Mouse (Mus musculus): Measurements from ENCODE around the gene Il25. TPM values are rescaled to one million over a fixed set of nuclear protein-coding genes. Genes with fewer than 3 reads are reported as not detected.

Il25 gene
- polyA plus RNA-seq (2015; fragmentation: Nextera tagmentation; extraction: Ambion mirVana): 0.24 and 0.27 TPM in 2 replicates

- H3K9me3 ChIP-seq: no peaks in the 10 kb centered on the region
- peak; percentile 51 for ATAC-seq (ENCODE audit: low FRiP score, low read depth)
- 0 out of 2 replicates have a peak within 1 kb of the TSS, but pooled peaks have one; percentile 21 for H3K9ac ChIP-seq
- no peak within 1 kb of the TSS for H3K4me3 ChIP-seq
- no peaks in the 10 kb centered on the region for H3K36me3 ChIP-seq
- peaks cover 42% of the 10 kb centered on the region for H3K4me1 ChIP-seq
- no peak within 1 kb of the TSS for H3K27ac ChIP-seq
- whole genome bisulfite sequencing: 18% methylated on average over 6 of the region's 6 CpGs
- no peaks in the 10 kb centered on the region for H3K27me3 ChIP-seq
- peak within 1 kb of the TSS; percentile 41 for H3K4me2 ChIP-seq (replicated peaks)
Measured at GRCm38 (mm10) chr14:54932645-54933150, at the start of gene Il25. Gene Il25, plus strand, starts transcription at chr14:54932695.

- H3K9ac ChIP-seq: peak within 1 kb of the TSS; percentile 86
- peak within 1 kb of the TSS; percentile 95 for H3K27ac ChIP-seq
- WGBS: under 1% methylated on average over 27 of the region's 27 CpGs
- H3K4me1 ChIP-seq: peaks cover 22% of the 10 kb centered on the region
- peak within 1 kb of the TSS; percentile 71 for H3K4me3 ChIP-seq
- H3K9me3 ChIP-seq: no peaks in the 10 kb centered on the region
- ATAC-seq (ENCODE audit: low FRiP score, low read depth): peak; percentile 90
- peaks cover 7% of the 10 kb centered on the region for H3K27me3 ChIP-seq
- H3K4me2 ChIP-seq (replicated peaks): peak within 1 kb of the TSS; percentile 86
- H3K36me3 ChIP-seq: peaks cover 14% of the 10 kb centered on the region
Measured at GRCm38 (mm10) chr14:54883154-54884021, 49.1 kb upstream of the Il25 start, which contains the start of the genes Bcl2l2 and Gm20521. Gene Bcl2l2, plus strand, starts transcription at chr14:54883377. Gene Gm20521, plus strand, starts transcription at chr14:54883441.

GRCm38 (mm10) chr14:54884022-54884712, 48.3 kb upstream of the Il25 start:
- H3K4me2 ChIP-seq (replicated peaks): peak overlapping the region; percentile 86
- H3K27me3 ChIP-seq: no peaks in the 10 kb centered on the region
- peaks cover 22% of the 10 kb centered on the region for H3K4me1 ChIP-seq
- H3K4me3 ChIP-seq: peak overlapping the region; percentile 71
- H3K9ac ChIP-seq: peak overlapping the region; percentile 86
- H3K27ac ChIP-seq: peak overlapping the region; percentile 95
- 27% methylated on average over 21 of the region's 21 CpGs for WGBS
- peak; percentile 1; the same call in 1 of the 2 replicates for ATAC-seq (ENCODE audit: low FRiP score, low read depth)
- H3K36me3 ChIP-seq: peaks cover 14% of the 10 kb centered on the region
- H3K9me3 ChIP-seq: no peaks in the 10 kb centered on the region

GRCm38 (mm10) chr14:54885309-54885708, 47.2 kb upstream of the Il25 start:
- H3K9me3 ChIP-seq: no peaks in the 10 kb centered on the region
- no peaks in the 10 kb centered on the region for H3K27me3 ChIP-seq
- H3K9ac ChIP-seq: peak overlapping the region; percentile 86
- H3K4me1 ChIP-seq: peaks cover 22% of the 10 kb centered on the region
- no peak overlapping the region for H3K27ac ChIP-seq
- peaks cover 14% of the 10 kb centered on the region for H3K36me3 ChIP-seq
- WGBS: 89% methylated on average over 11 of the region's 11 CpGs
- H3K4me2 ChIP-seq (replicated peaks): peak overlapping the region; percentile 86
- 0 out of 2 replicates have a peak overlapping the region, but pooled peaks have one; percentile 71 for H3K4me3 ChIP-seq
- ATAC-seq (ENCODE audit: low FRiP score, low read depth): no peak

- 0 out of 2 replicates have a peak within 1 kb of the TSS, but pooled peaks have one; percentile 40 for H3K9ac ChIP-seq
- peaks cover 18% of the 10 kb centered on the region for H3K36me3 ChIP-seq
- peaks cover 12% of the 10 kb centered on the region for H3K4me1 ChIP-seq
- WGBS: 92% methylated on average over 3 of the region's 3 CpGs
- H3K27ac ChIP-seq: 0 out of 2 replicates have a peak within 1 kb of the TSS, but pooled peaks have one; percentile 74
- no peaks in the 10 kb centered on the region for H3K9me3 ChIP-seq
- H3K4me2 ChIP-seq (replicated peaks): peak within 1 kb of the TSS; percentile 61
- H3K27me3 ChIP-seq: no peaks in the 10 kb centered on the region
- ATAC-seq (ENCODE audit: low FRiP score, low read depth): no peak
- H3K4me3 ChIP-seq: peak within 1 kb of the TSS; percentile 96
Measured at GRCm38 (mm10) chr14:54892200-54892599, 40.3 kb upstream of the Il25 start, which contains the start of gene Pabpn1. Gene Pabpn1, plus strand, starts transcription at chr14:54892500.

GRCm38 (mm10) chr14:54893651-54894181, 38.8 kb upstream of the Il25 start:
- Histone ChIP-seq H3K9me3 (no peaks in the 10 kb centered on the region), H3K9ac (peak overlapping the region; percentile 98), H3K27ac (peak overlapping the region; percentile 92), H3K27me3 (no peaks in the 10 kb centered on the region), H3K4me1 (peaks cover 12% of the 10 kb centered on the region), H3K36me3 (peaks cover 31% of the 10 kb centered on the region), H3K4me2 (replicated peaks) (peak overlapping the region; percentile 61), H3K4me3 (peak overlapping the region; percentile 96)
- peak; percentile 98 for ATAC-seq (ENCODE audit: low FRiP score, low read depth)
- WGBS: under 1% methylated on average over 38 of the region's 38 CpGs

- H3K27me3 ChIP-seq: no peaks in the 10 kb centered on the region
- 1% methylated on average over 50 of the region's 54 CpGs for WGBS
- peaks cover 36% of the 10 kb centered on the region for H3K36me3 ChIP-seq
- H3K4me1 ChIP-seq: peaks cover 12% of the 10 kb centered on the region
- no peaks in the 10 kb centered on the region for H3K9me3 ChIP-seq
- peak; percentile 46 for ATAC-seq (ENCODE audit: low FRiP score, low read depth)
- peak overlapping the region; percentile 98 for H3K9ac ChIP-seq
- peak overlapping the region; percentile 84 for H3K4me2 ChIP-seq (replicated peaks)
- peak overlapping the region; percentile 92 for H3K27ac ChIP-seq
- H3K4me3 ChIP-seq: peak overlapping the region; percentile 96
Measured at GRCm38 (mm10) chr14:54894296-54895151, 38.0 kb upstream of the Il25 start.

- ATAC-seq (ENCODE audit: low FRiP score, low read depth): no peak
- no peak overlapping the region for H3K27ac ChIP-seq
- WGBS: 62% methylated on average over 2 of the region's 2 CpGs
Measured at GRCm38 (mm10) chr14:54897445-54897844, 35.0 kb upstream of the Il25 start.

GRCm38 (mm10) chr14:54900383-54900782, 32.1 kb upstream of the Il25 start:
- Histone ChIP-seq H3K9ac (no peak overlapping the region), H3K4me2 (replicated peaks) (no peak overlapping the region), H3K36me3 (peaks cover 60% of the 10 kb centered on the region), H3K27me3 (no peaks in the 10 kb centered on the region), H3K27ac (no peak overlapping the region; the same call in 1 of the 2 replicates), H3K9me3 (no peaks in the 10 kb centered on the region), H3K4me1 (peaks cover 7% of the 10 kb centered on the region), H3K4me3 (no peak overlapping the region)
- ATAC-seq (ENCODE audit: low FRiP score, low read depth): peak; percentile 64; the same call in 1 of the 2 replicates
- 2% methylated on average over 3 of the region's 3 CpGs for WGBS

More at GRCm38 (mm10) chr14:54897445-54897844, 35.0 kb upstream of the Il25 start:
- Histone ChIP-seq H3K4me1 (peaks cover 12% of the 10 kb centered on the region), H3K36me3 (peaks cover 36% of the 10 kb centered on the region), H3K4me2 (replicated peaks) (no peak overlapping the region), H3K4me3 (no peak overlapping the region), H3K9me3 (no peaks in the 10 kb centered on the region), H3K27me3 (no peaks in the 10 kb centered on the region), H3K9ac (no peak overlapping the region)

- 87% methylated on average over 4 of the region's 4 CpGs for WGBS
- Histone ChIP-seq H3K27me3 (no peaks in the 10 kb centered on the region), H3K27ac (no peak overlapping the region), H3K4me1 (no peaks in the 10 kb centered on the region), H3K9ac (no peak overlapping the region), H3K4me3 (no peak overlapping the region), H3K9me3 (no peaks in the 10 kb centered on the region), H3K36me3 (peaks cover 61% of the 10 kb centered on the region), H3K4me2 (replicated peaks) (no peak overlapping the region)
- ATAC-seq (ENCODE audit: low FRiP score, low read depth): no peak
Measured at GRCm38 (mm10) chr14:54903641-54904040, 28.9 kb upstream of the Il25 start.

GRCm38 (mm10) chr14:54908682-54909081, 23.8 kb upstream of the Il25 start:
- H3K27me3 ChIP-seq: no peaks in the 10 kb centered on the region
- H3K9ac ChIP-seq: peak overlapping the region; percentile 48; the same call in 1 of the 2 replicates
- H3K4me2 ChIP-seq (replicated peaks): no peak overlapping the region
- H3K9me3 ChIP-seq: no peaks in the 10 kb centered on the region
- H3K4me1 ChIP-seq: peaks cover 29% of the 10 kb centered on the region
- WGBS: 88% methylated on average over 7 of the region's 7 CpGs
- H3K27ac ChIP-seq: no peak overlapping the region
- H3K4me3 ChIP-seq: no peak overlapping the region
- peaks cover 77% of the 10 kb centered on the region for H3K36me3 ChIP-seq
- no peak for ATAC-seq (ENCODE audit: low FRiP score, low read depth)
